Mouse (Mus musculus) central nervous system, embryonic 11.5 days (tissue): ENCODE data around the gene Gm20741. TPM values are rescaled to one million over a fixed set of nuclear protein-coding genes. Genes with fewer than 3 reads are reported as not detected.

Experiments
- polyA plus RNA-seq: library from polyadenylated mRNA; depleted of rRNA; stranded (reverse); fragments of >200 nt; gene quantifications from 2 replicates; pipeline ENCODE4 v1.2.3, GENCODE M21; 2012; rRNA removed

The Gm20741 gene
- polyA plus RNA-seq = not detected in 2 replicates

DNA sequence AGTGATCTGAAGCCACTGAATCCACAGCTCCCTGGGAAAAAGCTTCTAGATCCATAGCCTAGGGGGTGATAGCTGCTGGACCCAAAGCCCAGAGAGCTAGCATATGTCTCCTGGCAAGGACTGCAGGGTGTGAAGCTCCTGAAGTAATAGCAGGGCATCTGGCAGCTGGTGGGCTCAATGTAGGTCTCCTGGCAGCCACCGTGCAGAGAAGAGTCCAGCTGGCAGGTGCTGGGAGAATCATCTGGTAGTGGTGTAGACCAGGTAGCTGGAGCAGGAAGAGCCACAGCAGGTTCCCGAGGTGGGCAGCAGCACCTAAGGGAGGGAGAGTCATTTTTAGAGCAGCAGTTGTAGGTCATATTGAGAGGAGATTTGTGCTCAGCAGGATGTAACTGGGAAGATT, at the start of gene Gm20741:
Gene Gm20741, minus strand, starts transcription at position 394 of the 400 bp plus-strand sequence.

DNA sequence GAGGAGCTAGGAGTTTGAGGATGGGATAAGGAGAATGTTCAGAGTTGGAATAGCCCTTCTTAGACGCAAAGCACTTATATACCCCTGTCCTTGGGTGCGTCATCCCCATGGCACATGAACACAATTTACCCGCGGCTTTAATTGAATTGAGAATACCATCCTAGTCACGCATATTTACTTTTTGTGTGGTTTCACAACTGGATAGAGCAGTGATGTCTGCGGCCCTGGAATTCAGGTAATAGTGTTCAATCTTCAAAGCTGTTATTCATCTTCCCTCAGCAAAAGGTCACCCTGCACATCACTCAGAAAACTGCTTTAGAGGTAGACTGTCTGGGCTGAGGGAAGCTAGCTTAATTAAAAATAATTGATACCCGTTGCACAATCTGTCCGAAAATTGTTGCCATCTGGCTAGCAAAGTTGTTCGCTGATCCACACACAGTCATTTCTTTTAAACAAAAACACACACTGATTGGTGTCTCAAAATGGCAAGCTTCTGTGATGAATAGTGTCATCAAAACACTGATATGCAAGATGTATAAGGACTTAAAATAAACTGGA, 14.2 kb upstream of the Gm20741 start, which contains the start of gene Krtap14:
Gene Krtap14, minus strand, starts transcription at position 51 of the 558 bp plus-strand sequence.

DNA sequence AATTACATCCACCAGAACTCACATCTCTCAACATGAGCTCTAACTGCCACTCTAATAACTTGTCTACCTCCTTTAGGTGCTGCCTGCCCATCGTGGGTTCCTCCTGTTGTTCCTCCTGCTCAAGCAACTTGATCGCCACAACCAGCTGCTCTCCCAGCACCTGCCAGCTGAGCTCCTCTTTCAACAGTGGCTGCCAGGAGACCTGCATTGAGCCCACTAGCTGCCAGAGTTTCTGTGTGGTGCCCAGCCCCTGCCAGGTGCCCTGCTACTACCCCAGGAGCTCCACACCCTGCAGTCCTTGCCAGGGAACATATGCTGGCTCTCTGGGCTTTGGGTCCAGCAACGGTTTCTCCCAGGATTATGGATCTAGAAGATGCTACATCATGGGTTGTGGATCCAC, 8.0 kb upstream of the Gm20741 start, which contains the start of gene Krtap15:
Gene Krtap15, plus strand, starts transcription at position 150 of the 400 bp plus-strand sequence.

DNA sequence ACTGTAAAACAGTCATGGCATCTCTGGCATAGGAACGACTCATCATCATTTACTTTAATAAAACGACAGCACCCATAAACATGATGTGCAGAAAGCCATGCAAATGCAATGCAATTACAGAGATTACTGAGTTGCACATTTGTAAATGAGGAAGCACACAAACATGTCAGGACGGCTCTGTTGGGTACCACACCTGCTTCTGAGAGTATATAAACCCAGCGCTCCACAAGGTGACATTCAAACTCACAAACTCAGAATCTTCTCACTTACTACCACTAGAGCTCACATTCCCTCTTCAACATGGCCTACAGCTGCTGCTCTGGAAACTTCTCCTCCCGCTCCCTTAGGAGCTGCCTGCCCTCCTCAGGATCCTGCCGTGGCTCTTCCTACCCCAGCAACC, 34.4 kb downstream of the Gm20741 start, which contains the start of gene Gm5965:
Gene Gm5965, plus strand, starts transcription at position 301 of the 400 bp plus-strand sequence.

DNA sequence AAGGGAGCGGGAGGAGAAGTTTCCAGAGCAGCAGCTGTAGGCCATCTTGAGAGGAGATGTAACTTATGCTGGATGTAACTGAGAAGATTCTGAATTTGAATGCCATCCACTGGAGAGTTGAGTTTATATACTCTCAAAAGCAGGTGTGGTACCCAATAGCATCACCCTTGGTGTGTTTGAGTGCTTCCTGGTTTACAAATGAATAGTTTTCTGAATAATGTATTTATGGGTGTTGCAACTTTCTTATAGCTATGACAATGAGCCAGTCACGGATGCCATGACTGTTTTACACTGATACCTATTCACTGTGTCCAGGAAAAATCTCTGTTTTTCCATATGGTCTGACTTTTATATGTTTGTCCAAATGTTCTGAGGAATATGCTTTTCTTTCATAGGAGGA, 37.9 kb downstream of the Gm20741 start, which contains the start of gene 2310057N15Rik:
Gene 2310057N15Rik, minus strand, starts transcription at position 101 of the 400 bp plus-strand sequence.

Other genes with a start within 250 kb of the Gm20741 start
- gene Cldn8, start 249.0 kb downstream of the Gm20741 start, polyA plus RNA-seq = 0.12 and 0.83 TPM in 2 replicates
- gene Krtap24-1, start 199.9 kb downstream of the Gm20741 start, polyA plus RNA-seq = not detected in 2 replicates
- not detected in 2 replicates for gene 2310079G19Rik, start 184.6 kb downstream of the Gm20741 start, polyA plus RNA-seq
- not detected in 2 replicates for gene Krtap26-1, start 164.4 kb downstream of the Gm20741 start, polyA plus RNA-seq
- gene Krtap27-1, start 140.5 kb downstream of the Gm20741 start, polyA plus RNA-seq = not detected in 2 replicates
- not detected in 2 replicates for gene 2310061N02Rik, start 104.3 kb downstream of the Gm20741 start, polyA plus RNA-seq
- gene Krtap13-1, start 83.4 kb downstream of the Gm20741 start, polyA plus RNA-seq = not detected in 2 replicates
- not detected in 2 replicates for gene Krtap13, start 60.6 kb downstream of the Gm20741 start, polyA plus RNA-seq
- gene 2310034C09Rik, start 53.4 kb downstream of the Gm20741 start, polyA plus RNA-seq = not detected in 2 replicates
- not detected in 2 replicates for gene 2310057N15Rik, start 38.0 kb downstream of the Gm20741 start, polyA plus RNA-seq
- gene Gm5965, start 34.3 kb downstream of the Gm20741 start, polyA plus RNA-seq = not detected in 2 replicates
- gene Krtap15, start 8.0 kb upstream of the Gm20741 start, polyA plus RNA-seq = not detected in 2 replicates
- not detected in 2 replicates for gene Krtap14, start 13.9 kb upstream of the Gm20741 start, polyA plus RNA-seq
- not detected in 2 replicates for gene Krtap19-1, start 57.2 kb upstream of the Gm20741 start, polyA plus RNA-seq
- gene Krtap19-2, start 62.0 kb upstream of the Gm20741 start, polyA plus RNA-seq = not detected in 2 replicates
- not detected in 2 replicates for gene Krtap19-3, start 65.8 kb upstream of the Gm20741 start, polyA plus RNA-seq
- not detected in 2 replicates for gene Krtap19-4, start 72.9 kb upstream of the Gm20741 start, polyA plus RNA-seq
- gene Krtap19-5, start 84.2 kb upstream of the Gm20741 start, polyA plus RNA-seq = not detected in 2 replicates
- gene Krtap19-9b, start 120.0 kb upstream of the Gm20741 start, polyA plus RNA-seq = not detected in 2 replicates
- not detected in 2 replicates for gene Krtap16-3, start 150.7 kb upstream of the Gm20741 start, polyA plus RNA-seq
- not detected in 2 replicates for gene Krtap22-2, start 198.5 kb upstream of the Gm20741 start, polyA plus RNA-seq
- gene Gm10229, start 203.1 kb upstream of the Gm20741 start, polyA plus RNA-seq = not detected in 2 replicates
- not detected in 2 replicates for gene Krtap6-1, start 219.5 kb upstream of the Gm20741 start, polyA plus RNA-seq
- gene Gm10228, start 229.3 kb upstream of the Gm20741 start, polyA plus RNA-seq = not detected in 2 replicates
- gene Krtap6-5, start 235.7 kb upstream of the Gm20741 start, polyA plus RNA-seq = not detected in 2 replicates